Mouse (Mus musculus) CH12.LX (cell line): ENCODE results near the gene Mrps18b.

Experiments used
- CHD2 ChIP-seq: IDR thresholded peaks from 2 replicates; pipeline ENCODE4 v1.6.1; 2011; ENCODE audit warnings: low read length, improper control_type of control experiment
- CTCF ChIP-seq, 2 experiments: IDR thresholded peaks in 1 of 2; conservative IDR thresholded peaks in 1 of 2; 2 replicates each; pipeline ENCODE4 v1.5.1; 2011 to 2012; ENCODE audit warnings: low read depth in 2 of 2, low read length in 2 of 2, improper control_type of control experiment in 1 of 2, inconsistent platforms in 1 of 2, mild to moderate bottlenecking in 1 of 2, moderate library complexity in 1 of 2
- E2F4 ChIP-seq: IDR thresholded peaks from 2 replicates; pipeline ENCODE4 v1.6.1; 2011; ENCODE audit warnings: low read depth, low read length, improper control_type of control experiment; ENCODE audit not compliant: insufficient replicate concordance
- EP300 ChIP-seq: IDR thresholded peaks from 2 replicates; pipeline ENCODE4 v1.6.1; 2011; ENCODE audit warnings: low read length, improper control_type of control experiment
- MAFK ChIP-seq: IDR thresholded peaks from 2 replicates; pipeline ENCODE4 v1.6.1; 2011; ENCODE audit warnings: low read length, improper control_type of control experiment; ENCODE audit not compliant: insufficient replicate concordance
- MAX ChIP-seq: IDR thresholded peaks from 2 replicates; pipeline ENCODE4 v1.6.1; 2011; ENCODE audit warnings: low read length, improper control_type of control experiment
- MYC ChIP-seq: IDR thresholded peaks from 2 replicates; pipeline ENCODE4 v1.6.1; 2011; ENCODE audit warnings: low read depth, mild to moderate bottlenecking, improper control_type of control experiment, low read length
- POLR2A ChIP-seq: IDR thresholded peaks from 2 replicates; pipeline ENCODE4 v1.6.1; 2011; ENCODE audit warnings: low read depth, mild to moderate bottlenecking, improper control_type of control experiment, low read length
- RAD21 ChIP-seq: IDR thresholded peaks from 2 replicates; pipeline ENCODE4 v1.6.1; 2011; ENCODE audit warnings: low read depth, mild to moderate bottlenecking, low read length, improper control_type of control experiment, moderate library complexity
- SMC3 ChIP-seq: IDR thresholded peaks from 2 replicates; pipeline ENCODE4 v1.6.1; 2011; ENCODE audit warnings: low read depth, low read length, improper control_type of control experiment
- TBP ChIP-seq: conservative IDR thresholded peaks from 2 replicates; pipeline ENCODE4 v1.6.1; 2011; ENCODE audit warnings: low read depth, low read length, improper control_type of control experiment
- ZKSCAN1 ChIP-seq: IDR thresholded peaks from 2 replicates; pipeline ENCODE4 v1.6.1; 2012; ENCODE audit warnings: low read depth, inconsistent platforms, low read length, improper control_type of control experiment, borderline replicate concordance

GRCm38 (mm10) chr17:35868165-35868820 lies 47.9 kb downstream of the Mrps18b start:
- TF ChIP-seq CHD2 = no peak
- no peak for TF ChIP-seq RAD21
- TF ChIP-seq E2F4 = no peak
- TF ChIP-seq POLR2A = peak; percentile 56
- no peak for TF ChIP-seq MAFK
- TF ChIP-seq MYC = no peak
- no peak for TF ChIP-seq TBP
- peak in 1 of 2 experiments; percentile 27; a peak in 2 of 4 replicates for TF ChIP-seq CTCF (conservative IDR thresholded peaks at IDR 0.05 in 1 of 2, IDR thresholded peaks at IDR 0.05 in 1 of 2; ENCODE audit: low read depth in 2 of 2, low read length in 2 of 2)
- TF ChIP-seq MAX = no peak
- no peak for TF ChIP-seq EP300
- TF ChIP-seq SMC3 = no peak
- TF ChIP-seq ZKSCAN1 = no peak
